Mouse (Mus musculus) layer of hippocampus, adult 2 months (tissue): ENCODE measurements at regions not wholly inside any gene's neighbourhood (a gene's known extent, or its start where the extent isn't known, plus 50 kb on each side); places are given as distances from the start of the nearest gene placed in this dataset.

Experiments used
- DNase-seq, 2 experiments: peaks; one replicate each; pipeline ENCODE4 v3.0.0; 2022; ENCODE audit warnings: low spot score in 2 of 2
- H3K27ac ChIP-seq: fragments of 200-600 bp; 2 replicates; pipeline ENCODE4 v1.8.1; 2022
- H3K4me3 ChIP-seq: fragments of 200-600 bp; 2 replicates; pipeline ENCODE4 v1.8.1; 2022; ENCODE audit warnings: mild to moderate bottlenecking
- CTCF ChIP-seq: fragments of 200-600 bp; conservative IDR thresholded peaks from 2 replicates; pipeline ENCODE4 v1.8.1; 2022; ENCODE audit warnings: antibody characterized with exemption, mild to moderate bottlenecking, moderate library complexity

DNA sequence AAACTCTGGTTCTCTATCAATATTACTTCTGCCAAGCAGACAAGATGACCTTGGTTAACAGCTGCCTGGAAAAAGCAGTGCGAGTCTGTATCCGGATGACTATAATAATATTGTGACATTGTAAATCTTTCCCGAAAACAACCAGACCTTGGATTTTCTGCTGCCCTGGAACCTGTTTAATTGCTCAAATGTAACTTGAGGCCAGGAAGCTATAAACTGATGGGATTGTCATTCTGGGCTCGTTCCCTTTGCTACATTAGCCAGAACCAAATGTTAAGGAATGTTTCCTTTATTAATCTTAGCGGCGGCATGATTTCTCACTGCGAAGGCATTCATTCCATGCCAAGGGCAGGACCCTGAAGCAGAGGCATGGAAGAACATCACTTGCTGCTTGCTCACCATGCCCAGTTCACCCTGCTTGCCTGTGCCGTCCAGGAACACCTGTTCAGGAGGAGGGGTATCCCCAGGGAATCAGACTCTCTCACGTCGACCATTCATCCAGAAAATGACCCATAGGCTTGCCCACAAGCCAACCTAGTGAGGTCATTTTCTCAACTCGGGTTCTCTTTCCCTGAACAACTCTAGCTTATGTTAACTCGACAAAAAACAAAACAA, 125.3 kb upstream of the Spin1 start:
- H3K27ac ChIP-seq = no peak overlapping the region
- DNase-seq = no peak
- no peak for TF ChIP-seq CTCF
- H3K4me3 ChIP-seq = no peak overlapping the region

DNA sequence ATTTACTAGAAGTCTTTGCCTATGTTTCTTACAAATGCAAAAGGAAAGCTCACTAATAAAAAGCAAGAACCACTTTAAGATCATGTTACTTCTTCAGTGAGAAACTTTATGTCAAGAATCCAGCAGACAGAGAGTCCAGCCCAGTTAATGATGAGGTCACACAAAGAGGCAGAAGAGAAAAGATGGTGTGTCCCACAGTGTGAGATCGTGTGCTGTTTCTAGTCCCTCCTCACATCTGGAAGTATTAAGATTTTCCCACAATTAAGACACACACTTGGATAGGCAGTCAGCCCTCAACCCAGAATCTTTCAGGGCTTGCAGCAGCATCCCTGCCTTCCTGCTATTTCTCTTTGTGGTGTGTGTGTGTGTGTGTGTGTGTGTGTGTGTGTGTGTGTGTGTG, 118.7 kb upstream of the Spin1 start:
- Histone ChIP-seq H3K27ac (no peak overlapping the region), H3K4me3 (no peak overlapping the region)
- no peak for DNase-seq
- no peak for TF ChIP-seq CTCF

DNA sequence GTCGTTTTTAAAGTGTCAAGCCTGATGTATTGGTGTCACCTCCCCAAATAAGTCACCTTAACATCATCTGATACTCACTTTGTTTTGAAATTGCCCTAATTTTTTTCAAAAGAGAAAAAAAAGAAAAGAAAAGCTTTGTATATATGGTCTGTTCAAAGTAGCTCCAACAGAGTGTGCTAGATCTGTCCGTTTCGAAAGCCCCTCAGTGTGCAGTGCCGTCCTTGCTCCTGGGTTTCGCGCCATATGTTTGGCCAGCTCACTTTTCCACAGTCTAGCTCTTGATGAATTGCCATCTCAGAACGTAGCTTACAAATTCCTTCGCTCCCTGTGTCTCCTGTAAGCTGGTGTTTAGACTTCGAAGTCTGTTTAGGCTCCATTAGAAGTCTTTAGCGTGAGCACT, 117.7 kb upstream of the Spin1 start:
- Histone ChIP-seq H3K4me3 (no peak overlapping the region), H3K27ac (no peak overlapping the region)
- TF ChIP-seq CTCF = no peak
- DNase-seq = no peak

DNA sequence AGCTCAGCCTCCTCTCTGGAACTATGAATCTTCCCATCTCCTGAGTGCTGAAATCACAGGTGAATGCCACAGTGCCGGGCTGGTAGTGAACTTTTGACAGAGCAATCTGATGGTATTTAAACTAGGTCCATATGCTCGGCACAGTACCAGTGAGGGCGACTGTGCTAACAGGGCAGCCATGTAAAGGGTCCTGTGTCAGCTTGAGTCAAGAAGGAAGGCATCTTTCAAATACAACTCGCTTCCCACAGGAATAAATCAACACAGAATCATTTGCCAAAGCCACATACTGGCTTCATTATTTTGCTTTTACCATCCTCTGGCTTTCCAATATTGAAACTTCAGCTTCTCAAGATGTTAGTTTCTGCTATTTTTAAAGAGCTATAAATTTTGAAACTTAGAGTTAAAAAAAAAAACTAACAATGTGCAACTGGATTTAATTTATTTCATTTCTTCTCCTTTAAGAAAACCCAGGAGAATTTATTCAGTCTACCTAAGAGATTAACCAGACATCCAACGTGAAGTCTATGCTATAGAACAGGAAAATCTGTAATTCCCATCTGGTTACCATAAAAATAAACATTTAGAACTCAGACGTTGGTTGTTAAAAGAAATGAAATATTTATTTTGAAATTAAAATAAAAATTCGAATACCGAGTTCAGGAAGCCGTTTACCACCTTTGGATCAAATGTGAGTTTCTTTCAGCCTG, 108.8 kb upstream of the Spin1 start:
- H3K4me3 ChIP-seq = no peak overlapping the region
- H3K27ac ChIP-seq = no peak overlapping the region
- no peak for DNase-seq
- no peak for TF ChIP-seq CTCF

DNA sequence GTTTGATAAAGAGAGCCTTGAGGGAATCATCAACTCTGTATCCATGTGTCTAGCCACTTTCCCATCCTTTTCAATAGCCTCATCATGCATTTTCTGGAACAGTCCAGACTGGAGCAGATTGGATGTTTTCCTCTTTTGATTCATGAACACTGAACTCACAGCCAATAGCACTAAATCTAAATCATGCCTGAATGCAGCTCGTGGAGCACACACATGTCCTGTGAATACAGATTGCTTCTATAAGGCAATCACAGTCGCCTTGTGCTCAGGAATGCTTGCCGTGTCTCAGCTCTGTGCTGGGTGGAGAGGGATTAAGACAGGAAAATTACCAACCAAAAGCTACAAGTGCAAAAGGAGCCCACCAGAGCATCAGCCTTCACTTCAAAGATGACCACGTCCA, 100.9 kb upstream of the Spin1 start:
- Histone ChIP-seq H3K27ac (no peak overlapping the region), H3K4me3 (no peak overlapping the region)
- TF ChIP-seq CTCF = no peak
- no peak for DNase-seq

DNA sequence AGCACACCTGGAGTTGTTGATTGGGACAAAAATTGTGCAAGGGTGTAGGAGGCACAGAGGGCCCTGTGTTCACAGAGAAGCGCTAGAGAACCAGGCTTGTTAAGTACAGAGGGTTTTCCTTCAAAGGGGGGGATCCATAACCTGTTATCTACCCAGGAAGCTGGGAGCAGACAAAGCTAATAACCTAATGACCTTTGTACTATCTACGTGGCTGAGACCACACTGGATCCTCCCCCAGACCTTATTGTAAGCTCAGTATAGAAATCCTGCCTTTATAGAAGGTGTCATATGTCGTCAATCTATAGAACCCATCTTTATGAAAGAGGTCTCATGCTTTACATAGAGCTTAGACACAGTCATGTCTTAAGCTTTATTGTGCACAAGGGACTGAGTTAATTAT, 95.9 kb upstream of the Spin1 start:
- TF ChIP-seq CTCF = no peak
- no peak for DNase-seq
- Histone ChIP-seq H3K4me3 (no peak overlapping the region), H3K27ac (no peak overlapping the region)

DNA sequence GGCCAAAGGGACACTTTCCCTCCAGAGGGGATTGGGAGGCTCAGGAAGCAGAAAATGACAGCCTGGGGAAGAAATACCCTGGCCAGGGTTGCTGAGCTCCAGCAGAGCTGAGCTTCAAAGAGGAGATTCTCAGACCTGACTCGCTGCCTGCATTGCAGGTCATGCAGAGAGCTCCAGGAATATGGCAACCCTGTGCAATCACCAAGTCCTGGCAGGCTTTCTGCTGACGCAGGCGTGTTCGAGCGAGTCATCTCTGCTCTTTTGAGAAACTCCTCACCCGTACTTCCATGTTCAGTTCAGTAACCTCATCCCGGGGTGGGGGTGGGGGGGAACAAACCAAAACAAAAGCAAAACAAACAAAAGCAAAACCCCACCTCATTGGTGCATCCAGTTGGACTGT, 89.9 kb upstream of the Spin1 start:
- Histone ChIP-seq H3K27ac (no peak overlapping the region), H3K4me3 (no peak overlapping the region)
- no peak for DNase-seq
- no peak for TF ChIP-seq CTCF

DNA sequence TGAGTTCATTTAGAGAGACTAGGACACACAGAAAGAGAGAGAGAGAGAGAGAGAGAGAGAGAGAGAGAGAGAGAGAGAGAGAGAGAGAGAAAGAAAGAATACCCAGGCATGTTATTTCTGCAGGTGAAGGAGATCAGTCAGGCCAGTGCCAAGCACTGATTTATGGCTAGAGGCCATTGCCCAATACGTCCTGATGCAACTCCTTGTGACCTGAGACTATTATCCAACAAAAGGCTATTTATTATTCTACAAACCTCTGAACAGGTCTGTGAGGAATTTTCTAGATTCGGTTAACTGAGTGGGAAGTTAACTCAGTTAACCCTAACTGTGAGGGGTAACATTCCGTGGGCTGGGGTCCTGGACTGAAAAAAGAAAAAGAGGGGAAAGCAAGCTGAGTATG, 84.5 kb upstream of the Spin1 start:
- Histone ChIP-seq H3K4me3 (no peak overlapping the region), H3K27ac (no peak overlapping the region)
- no peak for TF ChIP-seq CTCF
- no peak for DNase-seq

DNA sequence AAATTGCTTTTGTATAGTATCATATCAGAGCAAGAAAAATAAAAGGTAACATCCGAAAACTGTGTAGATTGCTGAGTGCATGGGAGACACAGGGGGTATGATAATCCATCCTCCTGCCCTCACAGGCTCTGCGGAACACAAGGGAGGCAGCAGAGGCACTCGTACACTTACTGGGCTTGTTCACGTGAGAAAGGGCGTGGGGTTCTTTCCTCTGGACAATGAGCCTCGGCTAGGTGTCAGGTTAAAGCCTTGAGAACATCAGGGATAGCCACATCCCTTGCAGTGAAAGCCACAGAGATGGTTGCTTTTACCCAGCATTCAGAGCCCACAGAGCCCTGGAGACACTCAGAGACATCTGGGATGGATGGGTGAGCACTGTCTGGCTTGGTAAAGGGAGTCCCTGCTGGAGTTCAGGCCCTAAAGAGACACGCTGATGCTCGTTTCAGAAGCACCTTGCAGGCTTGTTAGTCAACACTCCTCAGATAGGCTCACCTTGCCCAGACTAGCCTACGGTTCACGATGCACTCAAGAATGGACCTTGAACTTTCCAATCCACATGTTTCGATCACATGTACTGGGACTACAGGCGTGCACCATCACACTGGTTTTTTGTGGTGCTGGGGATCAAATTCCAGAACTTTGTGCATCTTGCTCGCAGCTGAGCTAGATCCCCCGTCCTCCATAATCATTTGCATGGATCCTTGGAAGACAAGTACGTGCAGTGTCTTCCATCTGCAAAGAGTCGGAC, 83.5 kb upstream of the Spin1 start:
- Histone ChIP-seq H3K27ac (no peak overlapping the region), H3K4me3 (no peak overlapping the region)
- DNase-seq = no peak
- no peak for TF ChIP-seq CTCF

DNA sequence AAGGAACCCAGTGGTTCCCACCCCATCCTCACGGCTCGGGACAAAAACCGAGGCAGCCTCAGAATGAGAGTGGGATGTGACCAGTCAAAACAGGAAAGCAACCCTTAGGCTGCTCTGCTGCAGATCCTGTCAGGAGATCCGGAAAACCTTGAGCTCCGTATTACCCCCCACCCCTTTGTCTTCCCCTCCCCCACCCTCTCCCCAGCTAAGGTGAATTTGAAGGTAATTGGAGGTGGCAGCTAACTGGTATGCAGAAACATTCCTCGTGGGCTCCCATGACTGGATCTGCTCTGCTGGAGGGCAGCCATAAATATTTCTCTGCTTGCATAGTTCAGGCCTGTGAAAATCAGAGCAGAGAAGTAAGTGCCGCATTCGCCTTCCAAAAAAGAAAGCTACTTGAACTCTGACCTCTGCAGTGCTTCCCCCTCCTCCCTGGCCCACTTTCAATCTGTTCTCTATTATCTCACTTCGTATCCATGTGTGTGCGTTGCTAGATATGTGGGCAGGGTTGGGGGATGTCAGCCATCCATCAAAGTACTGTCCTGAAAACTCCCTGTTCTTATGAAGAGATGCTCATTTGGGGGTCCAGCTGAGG, 82.9 kb upstream of the Spin1 start:
- Histone ChIP-seq H3K27ac (no peak overlapping the region), H3K4me3 (no peak overlapping the region)
- TF ChIP-seq CTCF = no peak
- DNase-seq = no peak

DNA sequence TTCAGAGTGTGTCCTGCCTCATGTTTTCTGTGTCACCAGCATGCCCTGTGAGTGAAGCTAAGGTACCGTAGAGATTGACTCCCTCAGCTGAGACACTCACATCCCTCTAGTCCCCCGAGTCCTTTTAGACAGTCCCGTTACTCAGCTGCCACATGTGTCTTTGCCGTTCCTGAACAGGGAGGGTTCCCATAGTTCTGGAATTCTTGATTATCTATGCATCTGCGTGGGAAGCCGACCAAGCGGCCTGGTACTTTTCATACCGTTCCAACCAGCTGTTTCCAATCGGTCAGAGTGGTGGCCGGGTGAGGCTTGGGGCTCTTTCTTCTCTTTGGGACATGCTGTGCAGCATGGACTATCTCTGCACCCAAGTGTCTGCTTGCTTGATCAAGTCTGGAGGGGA, 82.3 kb upstream of the Spin1 start:
- Histone ChIP-seq H3K4me3 (no peak overlapping the region), H3K27ac (no peak overlapping the region)
- TF ChIP-seq CTCF = no peak
- DNase-seq = no peak

DNA sequence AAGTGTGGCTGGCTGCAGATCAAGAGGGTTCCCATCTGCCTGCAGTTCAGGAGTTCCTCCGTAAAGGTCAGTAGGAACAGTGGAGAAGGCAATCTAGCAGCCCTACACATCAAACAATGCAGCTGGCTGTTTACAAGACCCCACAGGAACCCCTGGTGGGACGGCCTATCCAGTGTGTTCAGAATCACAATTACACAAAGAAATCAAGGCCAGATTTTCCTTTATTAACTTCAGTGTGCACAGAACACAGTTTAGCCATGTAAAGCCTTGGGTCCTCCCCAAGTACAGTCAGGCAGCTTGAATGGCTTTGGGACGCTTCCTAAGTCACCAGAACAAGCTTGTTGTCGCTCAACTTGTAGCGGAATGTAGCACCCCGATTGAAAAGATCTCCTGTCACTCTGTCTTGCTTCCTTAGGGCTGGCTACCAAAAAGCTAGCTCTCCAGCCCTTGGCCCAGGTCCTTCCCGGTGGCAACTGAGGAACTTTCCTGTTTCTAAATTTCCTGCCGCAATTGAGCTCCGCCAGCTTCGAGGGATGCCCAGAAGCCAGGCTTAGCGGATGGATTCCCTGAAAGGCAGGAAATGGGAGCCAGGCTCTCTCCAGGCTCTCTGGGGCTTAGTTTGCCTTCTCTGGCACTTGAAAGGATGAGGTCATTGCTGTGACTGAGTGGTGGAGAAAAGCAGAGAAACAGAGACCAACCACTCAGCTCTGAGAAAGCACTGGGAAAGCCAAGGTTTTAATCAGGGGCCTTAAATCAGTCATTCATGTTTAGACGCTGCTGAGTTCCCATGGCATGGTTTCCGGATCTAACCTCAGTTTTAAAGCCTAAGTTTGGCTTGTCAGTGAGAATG, 78.1 kb upstream of the Spin1 start:
- Histone ChIP-seq H3K27ac (no peak overlapping the region), H3K4me3 (no peak overlapping the region)
- DNase-seq = no peak
- TF ChIP-seq CTCF = no peak

DNA sequence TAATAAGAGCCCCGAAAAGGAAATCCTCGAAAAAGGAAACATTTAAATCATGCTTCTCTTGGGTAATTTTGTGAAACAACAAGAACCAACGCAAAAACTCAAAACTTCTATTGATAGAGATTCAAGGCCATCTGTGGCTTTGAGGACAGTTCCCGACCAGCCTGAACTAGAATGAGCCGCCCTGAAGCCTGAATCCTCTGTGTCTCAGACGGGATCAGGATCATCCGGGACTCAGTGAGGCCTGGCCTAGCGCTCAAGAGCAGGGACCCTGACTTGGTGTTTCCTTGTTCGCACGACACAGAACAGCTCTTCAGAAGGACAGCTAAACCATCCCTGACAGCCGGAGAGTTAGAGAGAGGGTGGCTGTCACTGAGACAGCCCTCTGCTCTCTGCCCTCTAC, 77.4 kb upstream of the Spin1 start:
- no peak for DNase-seq
- no peak for TF ChIP-seq CTCF
- H3K27ac ChIP-seq = no peak overlapping the region
- H3K4me3 ChIP-seq = no peak overlapping the region
